ENCODE assay signal across 10 mouse cellular contexts in genomic region chr8:124653568-124654475, GRCm38 (mm10). TPM values are rescaled to one million over a fixed set of nuclear protein-coding genes. Genes with fewer than 3 reads are reported as not detected.
DNase-seq lines count a peak whose midpoint lies in the region; ATAC-seq and TF ChIP-seq lines count a peak whose summit lies in the region.
"Had no signal": no experiment of that assay in that cellular context is flagged by ENCODE, and none has a peak within 500 bp of the region (broad histone marks: within the 10 kb centered on the region; RNA-seq: fewer than 3 reads in every experiment).

No protein-coding gene starts in this region.

- no peak for TF ChIP-seq POLR2A in lung, adult 2 months (IDR thresholded peaks at IDR 0.05; ENCODE audit: borderline replicate concordance, extremely low read depth, low read depth, low read length)

- peak overlapping the region; percentile 94 for H3K27ac ChIP-seq in lung, embryonic 14.5 days (ENCODE audit: low read depth)
- H3K27ac ChIP-seq in kidney, embryonic 15.5 days: peak overlapping the region; percentile 84
- H3K27ac ChIP-seq in stomach, embryonic 14.5 days (ENCODE audit: low read length): peak overlapping the region; percentile 62

- TF ChIP-seq CTCF in lung, embryonic 14.5 days (IDR thresholded peaks at IDR 0.05; ENCODE audit: low read depth): no peak
- no peak for TF ChIP-seq CTCF in lung, adult 2 months (IDR thresholded peaks at IDR 0.05; ENCODE audit: insufficient read depth, low read length)

- H3K4me3 ChIP-seq in lung, embryonic 14.5 days (ENCODE audit: low read depth, low read length): no peak overlapping the region
- H3K4me3 ChIP-seq in lung, adult 2 months (replicated peaks; ENCODE audit: extremely low read depth, low read depth, low read length): no peak overlapping the region
- H3K4me3 ChIP-seq in kidney, embryonic 15.5 days (replicated peaks): no peak overlapping the region
- H3K4me3 ChIP-seq in stomach, embryonic 14.5 days (ENCODE audit: low read depth, low read length): no peak overlapping the region

- H3K9ac ChIP-seq in lung, embryonic 14.5 days: no peak overlapping the region
- no peak overlapping the region for H3K9ac ChIP-seq in kidney, embryonic 15.5 days
- H3K9ac ChIP-seq in stomach, embryonic 14.5 days (replicated peaks; ENCODE audit: low read depth, low read length): no peak overlapping the region

- 48% methylated on average over 28 of the region's 28 CpGs for WGBS in lung, embryonic 14.5 days
- 58% methylated on average over 28 of the region's 28 CpGs for WGBS in lung, adult 2 months
- WGBS in kidney, embryonic 15.5 days: 37% methylated on average over 28 of the region's 28 CpGs
- 58% methylated on average over 28 of the region's 28 CpGs for WGBS in stomach, embryonic 14.5 days

- peaks cover 27% of the 10 kb centered on the region for H3K36me3 ChIP-seq in lung, embryonic 14.5 days (ENCODE audit: insufficient read depth)
- peaks cover 13% of the 10 kb centered on the region for H3K36me3 ChIP-seq in kidney, embryonic 15.5 days
- H3K36me3 ChIP-seq in stomach, embryonic 14.5 days (ENCODE audit: control insufficient read depth, insufficient read depth, low read length): peaks cover 16% of the 10 kb centered on the region

- no peak overlapping the region; the same call in 1 of the 2 replicates for H3K4me2 ChIP-seq in lung, embryonic 14.5 days
- peak overlapping the region; percentile 33 for H3K4me2 ChIP-seq in kidney, embryonic 15.5 days
- no peak overlapping the region for H3K4me2 ChIP-seq in stomach, embryonic 14.5 days (replicated peaks; ENCODE audit: low read depth, low read length)

- peaks cover 39% of the 10 kb centered on the region for H3K4me1 ChIP-seq in lung, embryonic 14.5 days (ENCODE audit: insufficient read depth)
- H3K4me1 ChIP-seq in lung, adult 2 months (ENCODE audit: control insufficient read depth, insufficient read depth, low read length): peaks cover 9% of the 10 kb centered on the region
- peaks cover 70% of the 10 kb centered on the region for H3K4me1 ChIP-seq in kidney, embryonic 15.5 days
- peaks cover 31% of the 10 kb centered on the region for H3K4me1 ChIP-seq in stomach, embryonic 14.5 days (ENCODE audit: control insufficient read depth, insufficient read depth, low read length)

- DNase-seq in adrenal gland, postnatal 14 days: peak; percentile 54
- no peak for DNase-seq in adrenal gland, postnatal 4 days (ENCODE audit: low spot score in 2 of 2)
- DNase-seq in lung, embryonic 14.5 days: peak; percentile 37
- DNase-seq in lung, adult 2 months: no peak
- no peak for DNase-seq in gastrocnemius, adult 18-20 months (ENCODE audit: low spot score)
- DNase-seq: cerebellum, postnatal 14 days; midbrain, embryonic 14.5 days had no signal

- H3K27me3 ChIP-seq in lung, embryonic 14.5 days (ENCODE audit: insufficient read depth, low read length): no peaks in the 10 kb centered on the region
- no peaks in the 10 kb centered on the region for H3K27me3 ChIP-seq in kidney, embryonic 15.5 days
- no peaks in the 10 kb centered on the region for H3K27me3 ChIP-seq in stomach, embryonic 14.5 days (ENCODE audit: control insufficient read depth, insufficient read depth, low read length)

- no peaks in the 10 kb centered on the region for H3K9me3 ChIP-seq in lung, embryonic 14.5 days (ENCODE audit: low read depth, low read length)
- H3K9me3 ChIP-seq in kidney, embryonic 15.5 days (replicated peaks): no peaks in the 10 kb centered on the region
- no peaks in the 10 kb centered on the region for H3K9me3 ChIP-seq in stomach, embryonic 14.5 days (ENCODE audit: control insufficient read depth, low read depth, low read length)

- ATAC-seq in lung, embryonic 14.5 days (ENCODE audit: insufficient read depth): no peak
- ATAC-seq in kidney, embryonic 15.5 days (replicated peaks; ENCODE audit: low FRiP score): no peak
- ATAC-seq in stomach, embryonic 14.5 days (ENCODE audit: insufficient number of reproducible peaks, insufficient read depth, low FRiP score, low read depth): no peak
- no peak for ATAC-seq in erythroblast, adult 5-6 weeks (replicated peaks; ENCODE audit: low FRiP score, poor library complexity, severe bottlenecking)

RNA-seq across cellular contexts. Expression of gene 2310022B05Rik, which starts 9.3 kb away (rescaled TPM):
- 38.6 and 39.1 TPM in 2 replicates for total RNA-seq in adrenal gland, postnatal 14 days (2021)
- total RNA-seq in adrenal gland, postnatal 4 days (2021): 10 to 100 TPM; 75.8 to 77.2 TPM
- polyA plus RNA-seq in lung, embryonic 14.5 days (2014; fragmentation: Nextera tagmentation; extraction: Ambion mirVana): 45.6 and 46.0 TPM in 2 replicates
- 63.4 and 85.4 TPM in 2 replicates for polyA plus RNA-seq in lung, adult 2 months (2012; rRNA removed)
- polyA plus RNA-seq in kidney, embryonic 15.5 days (2015; fragmentation: Nextera tagmentation; extraction: Ambion mirVana): 28.4 and 32.3 TPM in 2 replicates
- 40.3 and 41.6 TPM in 2 replicates for polyA plus RNA-seq in stomach, embryonic 14.5 days (2014; fragmentation: Nextera tagmentation; extraction: Ambion mirVana)
- 10 to 100 TPM; 10.0 to 15.7 TPM for total RNA-seq in gastrocnemius, adult 18-20 months (2021)
- total RNA-seq in erythroblast, adult 5-6 weeks (2015; ENCODE audit: low replicate concordance): 16.5 and 19.0 TPM in 2 replicates
- 9.8 and 16.9 TPM in 2 replicates for total RNA-seq in erythroblast, adult 5-6 weeks (2017; ENCODE audit: low replicate concordance)

Comparison
In these comparisons a context has a peak if more than half of its experiments do, and no peak if none do; other contexts are left out.
1. DNase-seq: peak in adrenal gland, postnatal 14 days (single experiment) and lung, embryonic 14.5 days (single experiment); none in adrenal gland, postnatal 4 days (0 of 2), lung, adult 2 months (single experiment) and gastrocnemius, adult 18-20 months (single experiment).
2. Peak in every context shown above with its lines, with median percentiles within 50 percentile points of each other: H3K27ac ChIP-seq.